Mouse (Mus musculus) thymus, postnatal 10 days (tissue): Measurements from ENCODE around the gene Ttll10.

Experiments used
- DNase-seq, 2 experiments: peaks; one replicate each; pipeline ENCODE4 v3.0.0; 2021; ENCODE audit warnings: low spot score in 2 of 2

The Ttll10 gene

GRCm38 (mm10) chr4:156024184-156024583, 35.0 kb downstream of the Ttll10 start:
- no peak for DNase-seq

- peak; percentile 43 to 55 for DNase-seq
Measured at GRCm38 (mm10) chr4:156023520-156023919, 35.7 kb downstream of the Ttll10 start.

- DNase-seq, result peak in 1 of 2 experiments; percentile 27
Measured at GRCm38 (mm10) chr4:156021942-156022419, 37.2 kb downstream of the Ttll10 start.

- no peak for DNase-seq
Measured at GRCm38 (mm10) chr4:156021381-156021780, 37.8 kb downstream of the Ttll10 start.

- no peak for DNase-seq
Measured at GRCm38 (mm10) chr4:156019771-156020170, 39.4 kb downstream of the Ttll10 start.

GRCm38 (mm10) chr4:156014436-156014835, 44.8 kb downstream of the Ttll10 start:
- DNase-seq, result no peak

- no peak for DNase-seq
Measured at GRCm38 (mm10) chr4:156013637-156014036, 45.6 kb downstream of the Ttll10 start, which contains the start of gene Tnfrsf4. Tnfrsf4 (plus strand) TSS chr4:156013843.

GRCm38 (mm10) chr4:156008369-156008768, 50.8 kb downstream of the Ttll10 start:
- no peak for DNase-seq

GRCm38 (mm10) chr4:156004109-156004508, 55.1 kb downstream of the Ttll10 start:
- DNase-seq, result no peak

GRCm38 (mm10) chr4:155993606-155994005, 65.6 kb downstream of the Ttll10 start:
- DNase-seq, result no peak

- peak; percentile 95 to 96 for DNase-seq
Measured at GRCm38 (mm10) chr4:155992906-155993547, 66.2 kb downstream of the Ttll10 start.

GRCm38 (mm10) chr4:155992241-155992905, 66.8 kb downstream of the Ttll10 start, which contains the start of the genes B3galt6 and Sdf4:
B3galt6 (minus strand) TSS chr4:155992649.
Sdf4 (plus strand) TSS chr4:155992872.
- DNase-seq, result peak in 1 of 2 experiments; percentile 77

- DNase-seq, result peak in 1 of 2 experiments; percentile 42
Measured at GRCm38 (mm10) chr4:155991908-155992230, 67.3 kb downstream of the Ttll10 start.

GRCm38 (mm10) chr4:155991211-155991907, 67.9 kb downstream of the Ttll10 start:
- DNase-seq, result peak in 1 of 2 experiments; percentile 22
